Mouse (Mus musculus): ENCODE measurements around the gene Mtmr6. TPM values are rescaled to one million over a fixed set of nuclear protein-coding genes. Genes with fewer than 3 reads are reported as not detected.

The Mtmr6 gene
- polyA plus RNA-seq, 1 experiment: 30.1 TPM

DNA sequence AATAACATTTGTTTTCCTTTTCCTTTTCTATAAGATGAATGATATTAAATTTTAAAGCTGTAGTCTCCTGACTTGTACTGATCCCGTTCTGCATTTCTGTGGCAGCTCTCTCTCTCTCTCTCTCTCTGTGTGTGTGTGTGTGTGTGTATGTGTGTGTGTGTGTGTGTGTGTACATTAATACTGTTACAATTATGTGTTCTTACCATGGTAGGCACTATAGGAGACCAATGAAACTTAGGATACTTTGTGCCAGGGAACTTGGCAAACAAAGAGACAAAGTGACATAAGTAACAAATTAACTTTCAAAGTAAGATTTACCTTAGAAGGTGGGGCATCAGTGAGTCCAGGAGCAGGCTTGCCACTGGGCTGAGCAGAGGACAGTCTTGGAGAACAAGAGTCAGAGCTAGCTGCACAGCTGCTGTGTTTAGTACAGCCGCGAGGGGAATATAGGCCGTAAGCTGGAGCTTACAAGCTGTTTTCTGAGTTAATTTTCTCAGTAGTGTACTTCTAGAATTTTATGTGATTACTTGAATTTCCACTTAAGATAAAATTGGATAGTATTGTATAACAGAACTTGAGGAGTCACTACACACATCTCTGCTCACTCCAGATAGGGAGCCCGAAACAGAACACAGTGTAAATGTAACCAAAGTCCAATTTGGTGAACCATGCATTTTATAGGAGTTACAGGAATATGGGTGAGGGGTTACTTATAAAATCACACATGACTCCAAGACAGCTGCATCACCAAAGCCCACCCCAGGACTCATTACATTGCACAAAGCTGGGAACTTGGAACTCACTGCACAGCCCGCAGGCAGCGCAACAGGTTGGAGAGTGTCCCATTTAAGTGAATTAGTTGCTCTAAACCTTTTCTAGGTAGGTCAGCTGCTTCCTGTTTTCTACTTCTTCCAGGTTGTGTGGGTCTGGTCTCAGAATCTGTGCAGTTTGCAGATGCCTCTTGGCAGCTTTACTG, 10.6 kb downstream of the Mtmr6 start:
- no peak for DNase-seq
- 81% methylated on average over 7 of the region's 7 CpGs for WGBS
- TF ChIP-seq POLR2A (IDR thresholded peaks at IDR 0.05; ENCODE audit: borderline replicate concordance, extremely low read depth, low read depth, low read length) (no peak), CTCF (IDR thresholded peaks at IDR 0.05; ENCODE audit: insufficient read depth, low read length) (no peak)
- Histone ChIP-seq H3K4me1 (ENCODE audit: control insufficient read depth, insufficient read depth, low read length) (peaks cover 7% of the 10 kb centered on the region), H3K4me3 (replicated peaks; ENCODE audit: extremely low read depth, low read depth, low read length) (no peak overlapping the region)

GRCm38 (mm10) chr14:60286194-60286863, 21.3 kb downstream of the Mtmr6 start:
- H3K4me3 ChIP-seq (replicated peaks; ENCODE audit: extremely low read depth, low read depth, low read length): no peak overlapping the region
- 82% methylated on average over 7 of the region's 7 CpGs for WGBS
- DNase-seq: no peak
- H3K4me1 ChIP-seq (ENCODE audit: control insufficient read depth, insufficient read depth, low read length): no peaks in the 10 kb centered on the region
- TF ChIP-seq POLR2A (IDR thresholded peaks at IDR 0.05; ENCODE audit: borderline replicate concordance, extremely low read depth, low read depth, low read length): no peak
- TF ChIP-seq CTCF (IDR thresholded peaks at IDR 0.05; ENCODE audit: insufficient read depth, low read length): no peak

DNA sequence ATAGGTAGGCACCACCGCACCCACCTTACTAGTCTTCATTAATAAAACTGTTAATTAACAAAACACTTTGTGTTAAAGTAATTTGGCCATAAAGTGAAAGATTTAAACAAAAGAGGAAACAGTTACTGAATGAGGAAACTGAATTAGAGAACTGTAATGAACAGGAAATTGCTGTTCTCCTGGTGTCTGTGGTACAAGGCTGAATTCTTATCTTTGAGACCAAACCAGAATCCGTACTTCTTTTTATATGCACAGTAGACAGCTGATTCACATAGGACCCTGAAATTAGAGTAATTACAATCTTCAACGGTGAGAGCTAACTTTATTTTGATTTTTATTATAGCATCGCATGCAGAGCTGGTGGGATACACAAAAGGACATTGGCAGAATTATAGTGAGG, 25.3 kb downstream of the Mtmr6 start:
- Histone ChIP-seq H3K4me1 (ENCODE audit: control insufficient read depth, insufficient read depth, low read length) (no peaks in the 10 kb centered on the region), H3K4me3 (replicated peaks; ENCODE audit: extremely low read depth, low read depth, low read length) (no peak overlapping the region)
- no peak for TF ChIP-seq CTCF (IDR thresholded peaks at IDR 0.05; ENCODE audit: insufficient read depth, low read length)
- no peak for TF ChIP-seq POLR2A (IDR thresholded peaks at IDR 0.05; ENCODE audit: borderline replicate concordance, extremely low read depth, low read depth, low read length)
- DNase-seq: no peak
- 71% methylated on average over 4 of the region's 4 CpGs for WGBS

GRCm38 (mm10) chr14:60295531-60295930, 30.5 kb downstream of the Mtmr6 start:
- Histone ChIP-seq H3K4me3 (replicated peaks; ENCODE audit: extremely low read depth, low read depth, low read length) (no peak overlapping the region), H3K4me1 (ENCODE audit: control insufficient read depth, insufficient read depth, low read length) (no peaks in the 10 kb centered on the region)
- TF ChIP-seq CTCF (IDR thresholded peaks at IDR 0.05; ENCODE audit: insufficient read depth, low read length) (no peak), POLR2A (IDR thresholded peaks at IDR 0.05; ENCODE audit: borderline replicate concordance, extremely low read depth, low read depth, low read length) (no peak)
- WGBS: 42% methylated on average over 1 of the region's 1 CpGs
- no peak for DNase-seq

- Histone ChIP-seq H3K4me3 (replicated peaks; ENCODE audit: extremely low read depth, low read depth, low read length) (no peak overlapping the region), H3K4me1 (ENCODE audit: control insufficient read depth, insufficient read depth, low read length) (no peaks in the 10 kb centered on the region)
- DNase-seq: no peak
- WGBS: 77% methylated on average over 14 of the region's 14 CpGs
- TF ChIP-seq POLR2A (IDR thresholded peaks at IDR 0.05; ENCODE audit: borderline replicate concordance, extremely low read depth, low read depth, low read length) (no peak), CTCF (IDR thresholded peaks at IDR 0.05; ENCODE audit: insufficient read depth, low read length) (no peak)
Measured at GRCm38 (mm10) chr14:60300224-60300991, 35.4 kb downstream of the Mtmr6 start.

DNA sequence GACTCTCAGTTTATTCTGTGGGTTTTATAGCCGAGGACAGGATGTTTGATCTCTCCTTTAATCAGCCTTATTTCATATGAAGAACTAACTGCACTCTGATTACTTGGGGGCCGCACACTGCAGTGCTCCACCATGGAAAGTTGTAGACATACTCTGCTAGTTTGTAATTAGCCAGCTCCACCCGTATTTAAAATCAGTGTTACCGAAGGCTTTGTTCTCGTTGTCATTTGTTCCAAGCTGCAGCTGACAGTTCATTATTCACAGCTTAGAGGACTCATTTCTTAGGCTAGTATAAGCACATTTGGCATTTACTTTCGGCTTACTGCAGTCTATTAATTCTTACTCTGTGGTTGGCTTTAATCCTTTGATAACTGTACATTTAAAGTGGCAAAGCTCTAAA, 36.0 kb downstream of the Mtmr6 start:
- TF ChIP-seq POLR2A (IDR thresholded peaks at IDR 0.05; ENCODE audit: borderline replicate concordance, extremely low read depth, low read depth, low read length) (no peak), CTCF (IDR thresholded peaks at IDR 0.05; ENCODE audit: insufficient read depth, low read length) (no peak)
- 63% methylated on average over 6 of the region's 6 CpGs for WGBS
- DNase-seq: no peak
- no peak overlapping the region for H3K4me3 ChIP-seq (replicated peaks; ENCODE audit: extremely low read depth, low read depth, low read length)
- H3K4me1 ChIP-seq (ENCODE audit: control insufficient read depth, insufficient read depth, low read length): no peaks in the 10 kb centered on the region

DNA sequence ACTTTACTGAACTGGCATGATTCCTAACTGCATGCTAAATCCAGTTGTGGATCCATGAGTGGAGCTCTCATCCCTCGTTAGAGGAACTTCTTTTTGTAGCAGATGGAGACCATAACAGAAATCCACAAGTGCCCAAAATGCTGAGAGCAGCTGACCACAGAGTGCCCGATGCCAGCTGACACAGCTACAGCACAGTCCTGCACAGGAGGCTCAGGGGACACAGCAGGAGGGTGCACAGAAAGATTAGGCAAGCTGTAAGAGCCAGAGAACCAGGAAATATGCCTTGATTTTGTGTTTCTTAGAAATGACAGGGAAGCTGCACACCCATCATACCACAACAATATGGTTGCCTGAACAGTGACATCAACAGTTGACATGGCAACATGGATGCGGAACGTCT, 37.4 kb downstream of the Mtmr6 start:
- TF ChIP-seq CTCF (IDR thresholded peaks at IDR 0.05; ENCODE audit: insufficient read depth, low read length): no peak
- no peak for TF ChIP-seq POLR2A (IDR thresholded peaks at IDR 0.05; ENCODE audit: borderline replicate concordance, extremely low read depth, low read depth, low read length)
- Histone ChIP-seq H3K4me1 (ENCODE audit: control insufficient read depth, insufficient read depth, low read length) (no peaks in the 10 kb centered on the region), H3K4me3 (replicated peaks; ENCODE audit: extremely low read depth, low read depth, low read length) (no peak overlapping the region)
- no peak for DNase-seq
- WGBS: 75% methylated on average over 4 of the region's 4 CpGs

DNA sequence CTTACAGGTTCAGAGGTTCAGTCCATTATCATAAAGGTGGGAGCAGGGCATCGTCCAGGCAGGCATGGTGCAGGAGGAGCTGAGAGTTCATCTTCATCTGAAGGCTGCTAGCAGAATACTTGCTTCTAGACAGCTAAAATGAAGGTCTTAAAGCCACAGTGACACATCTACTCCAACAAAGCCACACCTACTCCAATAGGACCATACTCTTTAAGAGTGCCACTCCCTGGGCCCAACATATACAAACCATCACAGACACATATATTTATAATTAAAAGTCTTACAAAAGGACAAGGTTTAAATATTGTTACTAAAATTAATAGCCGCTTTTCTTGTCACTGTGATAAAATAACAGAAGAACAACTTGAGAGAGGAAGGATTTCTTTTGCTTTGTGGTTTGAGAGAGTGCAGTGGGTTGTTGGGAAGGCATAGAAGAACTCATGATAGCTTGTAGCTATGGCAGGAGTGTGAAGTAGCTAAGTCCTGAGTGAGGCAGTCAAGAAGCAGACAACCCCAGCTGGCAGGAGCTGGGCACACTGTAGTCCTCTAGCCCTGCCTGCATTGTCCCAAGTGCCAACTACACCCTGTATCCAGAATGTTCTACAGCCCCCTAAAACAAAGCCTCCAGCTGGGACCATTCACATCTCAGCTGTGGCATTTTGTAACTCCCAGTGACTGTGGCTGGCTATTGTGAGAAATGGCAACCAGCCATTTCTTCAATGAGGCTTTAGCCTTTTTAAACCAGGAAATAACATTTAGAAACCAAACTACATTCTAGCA, 39.6 kb downstream of the Mtmr6 start:
- no peak overlapping the region for H3K4me3 ChIP-seq (replicated peaks; ENCODE audit: extremely low read depth, low read depth, low read length)
- TF ChIP-seq CTCF (IDR thresholded peaks at IDR 0.05; ENCODE audit: insufficient read depth, low read length): no peak
- no peak for TF ChIP-seq POLR2A (IDR thresholded peaks at IDR 0.05; ENCODE audit: borderline replicate concordance, extremely low read depth, low read depth, low read length)
- 79% methylated on average over 2 of the region's 2 CpGs for WGBS
- no peaks in the 10 kb centered on the region for H3K4me1 ChIP-seq (ENCODE audit: control insufficient read depth, insufficient read depth, low read length)
- no peak for DNase-seq
